Mouse (Mus musculus) kidney, postnatal 25 days (tissue): ENCODE measurements at regions not wholly inside any gene's neighbourhood (a gene's known extent, or its start where the extent isn't known, plus 50 kb on each side); places are given as distances from the start of the nearest gene placed in this dataset.

Source experiments
- DNase-seq, 2 experiments: peaks; one replicate each; pipeline ENCODE4 v3.0.0; 2021; ENCODE audit warnings: mixed read lengths in 2 of 2

- DNase-seq = no peak
These were observed 61.8 kb upstream of the Gli2 start for GRCm38 (mm10) chr1:119115106-119115674.

- no peak for DNase-seq
These were observed 55.2 kb upstream of the Gli2 start for GRCm38 (mm10) chr1:119108578-119108977.

- DNase-seq = no peak
These were observed 53.0 kb upstream of the Gli2 start for GRCm38 (mm10) chr1:119106246-119106975.
